Mouse (Mus musculus): ENCODE measurements around the gene Kri1. TPM values are rescaled to one million over a fixed set of nuclear protein-coding genes. Genes with fewer than 3 reads are reported as not detected.

Kri1 gene
- 40.8 and 43.1 TPM in 2 replicates for polyA plus RNA-seq (2012; rRNA removed)

- peaks cover 10% of the 10 kb centered on the region; the same call in 1 of the 2 replicates for H3K4me1 ChIP-seq (ENCODE audit: control insufficient read depth, insufficient read depth, insufficient read length)
- WGBS = under 1% methylated on average over 59 of the region's 59 CpGs
Observed at GRCm38 (mm10) chr9:21287571-21288402, at the start of gene Kri1. Gene Kri1, minus strand, starts transcription at chr9:21287969.

GRCm38 (mm10) chr9:21336491-21336890 lies 48.7 kb upstream of the Kri1 start:
- no peak for TF ChIP-seq POLR2A (IDR thresholded peaks at IDR 0.05; ENCODE audit: low read depth, low read length)
- no peak for TF ChIP-seq CTCF (IDR thresholded peaks at IDR 0.05; ENCODE audit: extremely low read depth, insufficient read depth, insufficient read length, insufficient replicate concordance)
- 94% methylated on average over 8 of the region's 8 CpGs for WGBS
- DNase-seq (ENCODE audit: low read depth in 1 of 2, low spot score in 2 of 2) = no peak
- Histone ChIP-seq H3K27me3 (ENCODE audit: control insufficient read depth, insufficient read depth, low read length) (no peaks in the 10 kb centered on the region), H3K4me1 (ENCODE audit: control insufficient read depth, insufficient read depth, insufficient read length) (peaks cover 19% of the 10 kb centered on the region), H3K4me3 (ENCODE audit: extremely low read depth, insufficient read depth, insufficient read length) (no peak overlapping the region), H3K36me3 (ENCODE audit: control insufficient read depth, insufficient read depth, low read length) (peaks cover 14% of the 10 kb centered on the region), H3K27ac (ENCODE audit: insufficient read depth, low read length) (no peak overlapping the region)

More at GRCm38 (mm10) chr9:21287571-21288402, at the start of gene Kri1:
- peaks cover 18% of the 10 kb centered on the region for H3K36me3 ChIP-seq (ENCODE audit: control insufficient read depth, insufficient read depth, low read length)
- peak within 1 kb of the TSS; percentile 94 for H3K27ac ChIP-seq (ENCODE audit: insufficient read depth, low read length)
- H3K4me3 ChIP-seq (ENCODE audit: extremely low read depth, insufficient read depth, insufficient read length) = peak within 1 kb of the TSS; percentile 90
- peak; percentile 94 to 95 for DNase-seq (ENCODE audit: low read depth in 1 of 2, low spot score in 2 of 2)
- TF ChIP-seq POLR2A (IDR thresholded peaks at IDR 0.05; ENCODE audit: low read depth, low read length) (peak; percentile 86), CTCF (IDR thresholded peaks at IDR 0.05; ENCODE audit: extremely low read depth, insufficient read depth, insufficient read length, insufficient replicate concordance) (no peak)
- no peaks in the 10 kb centered on the region for H3K27me3 ChIP-seq (ENCODE audit: control insufficient read depth, insufficient read depth, low read length)

GRCm38 (mm10) chr9:21335391-21335790 lies 47.6 kb upstream of the Kri1 start:
- DNase-seq (ENCODE audit: low read depth in 1 of 2, low spot score in 2 of 2) = no peak
- H3K36me3 ChIP-seq (ENCODE audit: control insufficient read depth, insufficient read depth, low read length) = peaks cover 11% of the 10 kb centered on the region
- no peak overlapping the region for H3K27ac ChIP-seq (ENCODE audit: insufficient read depth, low read length)
- H3K4me1 ChIP-seq (ENCODE audit: control insufficient read depth, insufficient read depth, insufficient read length) = peaks cover 25% of the 10 kb centered on the region
- no peaks in the 10 kb centered on the region for H3K27me3 ChIP-seq (ENCODE audit: control insufficient read depth, insufficient read depth, low read length)
- TF ChIP-seq POLR2A (IDR thresholded peaks at IDR 0.05; ENCODE audit: low read depth, low read length) = no peak
- no peak for TF ChIP-seq CTCF (IDR thresholded peaks at IDR 0.05; ENCODE audit: extremely low read depth, insufficient read depth, insufficient read length, insufficient replicate concordance)
- WGBS = 77% methylated on average over 4 of the region's 4 CpGs
- H3K4me3 ChIP-seq (ENCODE audit: extremely low read depth, insufficient read depth, insufficient read length) = no peak overlapping the region

GRCm38 (mm10) chr9:21334747-21335146 lies 47.0 kb upstream of the Kri1 start:
- H3K27me3 ChIP-seq (ENCODE audit: control insufficient read depth, insufficient read depth, low read length) = no peaks in the 10 kb centered on the region

GRCm38 (mm10) chr9:21333523-21333922 lies 45.8 kb upstream of the Kri1 start:
- peak overlapping the region; percentile 52 for H3K27ac ChIP-seq (ENCODE audit: insufficient read depth, low read length)
- WGBS = 83% methylated on average over 1 of the region's 1 CpGs
- no peak for TF ChIP-seq CTCF (IDR thresholded peaks at IDR 0.05; ENCODE audit: extremely low read depth, insufficient read depth, insufficient read length, insufficient replicate concordance)
- H3K4me3 ChIP-seq (ENCODE audit: extremely low read depth, insufficient read depth, insufficient read length) = no peak overlapping the region
- H3K27me3 ChIP-seq (ENCODE audit: control insufficient read depth, insufficient read depth, low read length) = no peaks in the 10 kb centered on the region
- H3K36me3 ChIP-seq (ENCODE audit: control insufficient read depth, insufficient read depth, low read length) = peaks cover 5% of the 10 kb centered on the region
- H3K4me1 ChIP-seq (ENCODE audit: control insufficient read depth, insufficient read depth, insufficient read length) = peaks cover 42% of the 10 kb centered on the region
- no peak for DNase-seq (ENCODE audit: low read depth in 1 of 2, low spot score in 2 of 2)

More at GRCm38 (mm10) chr9:21334747-21335146, 47.0 kb upstream of the Kri1 start:
- DNase-seq (ENCODE audit: low read depth in 1 of 2, low spot score in 2 of 2) = no peak
- no peak for TF ChIP-seq CTCF (IDR thresholded peaks at IDR 0.05; ENCODE audit: extremely low read depth, insufficient read depth, insufficient read length, insufficient replicate concordance)
- TF ChIP-seq POLR2A (IDR thresholded peaks at IDR 0.05; ENCODE audit: low read depth, low read length) = no peak
- Histone ChIP-seq H3K4me1 (ENCODE audit: control insufficient read depth, insufficient read depth, insufficient read length) (peaks cover 31% of the 10 kb centered on the region), H3K27ac (ENCODE audit: insufficient read depth, low read length) (no peak overlapping the region), H3K36me3 (ENCODE audit: control insufficient read depth, insufficient read depth, low read length) (peaks cover 6% of the 10 kb centered on the region), H3K4me3 (ENCODE audit: extremely low read depth, insufficient read depth, insufficient read length) (no peak overlapping the region)

GRCm38 (mm10) chr9:21332161-21333061 lies 44.6 kb upstream of the Kri1 start:
- Histone ChIP-seq H3K4me1 (ENCODE audit: control insufficient read depth, insufficient read depth, insufficient read length) (peaks cover 47% of the 10 kb centered on the region; the same call in 1 of the 2 replicates), H3K27me3 (ENCODE audit: control insufficient read depth, insufficient read depth, low read length) (no peaks in the 10 kb centered on the region), H3K4me3 (ENCODE audit: extremely low read depth, insufficient read depth, insufficient read length) (no peak overlapping the region), H3K27ac (ENCODE audit: insufficient read depth, low read length) (peak overlapping the region; percentile 80), H3K36me3 (ENCODE audit: control insufficient read depth, insufficient read depth, low read length) (peaks cover 4% of the 10 kb centered on the region; the same call in 1 of the 2 replicates)
- no peak for DNase-seq (ENCODE audit: low read depth in 1 of 2, low spot score in 2 of 2)
- WGBS = 24% methylated on average over 9 of the region's 9 CpGs
- TF ChIP-seq POLR2A (IDR thresholded peaks at IDR 0.05; ENCODE audit: low read depth, low read length) (no peak), CTCF (IDR thresholded peaks at IDR 0.05; ENCODE audit: extremely low read depth, insufficient read depth, insufficient read length, insufficient replicate concordance) (no peak)
